Mouse (Mus musculus) ovary, adult 18-20 months (tissue): ENCODE data around the gene Topaz1.

Experiments used
- DNase-seq: peaks from one replicate; pipeline ENCODE4 v3.0.0; 2022; ENCODE audit warnings: low spot score, mixed read lengths

Gene Topaz1

DNA sequence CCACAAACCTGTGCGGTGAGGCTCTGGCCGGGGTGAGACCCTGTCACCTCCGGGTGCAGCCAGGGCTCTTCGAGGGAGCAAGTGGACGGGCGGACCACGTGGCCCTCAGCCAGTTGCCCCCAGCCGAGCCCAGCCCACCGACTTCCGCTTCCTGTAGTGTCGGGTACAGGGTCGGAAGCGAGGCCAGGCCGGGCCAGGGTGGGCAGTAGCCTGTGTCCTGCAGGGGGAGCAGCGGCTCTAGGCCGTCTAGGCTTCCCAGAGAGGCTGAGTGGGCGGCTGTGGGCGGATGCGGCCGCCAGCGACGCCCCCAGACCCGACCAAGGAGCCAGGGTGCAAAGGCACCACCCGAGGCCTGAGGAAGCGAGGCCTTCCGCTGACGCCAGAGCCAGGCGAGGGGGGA lies at the start of gene Topaz1:
TSS of gene Topaz1 (plus strand) at position 287 of the 400 bp plus-strand sequence.
- no peak for DNase-seq

DNA sequence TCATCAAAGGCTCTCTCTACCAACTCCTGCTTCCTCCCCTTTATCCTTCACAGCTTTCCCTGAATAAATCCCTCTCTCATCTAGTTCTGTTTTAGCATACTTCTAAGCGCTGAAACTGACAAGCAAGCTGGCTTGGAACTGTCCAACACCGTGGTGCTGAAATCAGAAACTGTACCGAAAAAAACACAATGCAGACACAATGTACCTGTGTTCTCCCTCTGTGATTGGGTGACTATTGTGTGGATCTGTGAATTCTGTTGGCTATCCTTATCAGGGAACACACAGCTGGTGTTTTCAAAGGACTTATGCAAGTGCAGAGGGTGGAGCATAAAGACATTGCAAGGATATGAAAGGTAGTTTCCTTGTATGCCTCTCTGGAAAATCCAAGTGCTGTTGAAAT lies 45.3 kb upstream of the Topaz1 start:
- no peak for DNase-seq

DNA sequence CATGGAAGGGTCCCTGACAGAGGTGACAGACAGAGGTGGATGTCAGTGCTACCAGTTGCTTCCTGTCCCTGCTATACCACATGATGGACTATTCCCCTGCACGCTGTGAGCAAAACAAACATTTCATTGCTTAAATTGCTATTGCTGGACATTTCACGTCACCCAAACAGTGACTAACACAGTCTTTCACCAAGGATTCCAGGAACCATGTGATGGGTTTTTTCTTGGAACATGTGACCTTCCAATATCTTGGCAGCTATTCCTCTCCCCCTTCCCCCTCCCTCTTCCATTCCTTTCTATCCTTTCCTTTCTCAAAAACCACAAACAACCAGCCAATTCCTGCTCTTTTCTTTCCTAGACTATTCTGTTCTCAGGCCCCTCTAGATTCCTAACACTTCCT lies 33.3 kb upstream of the Topaz1 start:
- no peak for DNase-seq

DNA sequence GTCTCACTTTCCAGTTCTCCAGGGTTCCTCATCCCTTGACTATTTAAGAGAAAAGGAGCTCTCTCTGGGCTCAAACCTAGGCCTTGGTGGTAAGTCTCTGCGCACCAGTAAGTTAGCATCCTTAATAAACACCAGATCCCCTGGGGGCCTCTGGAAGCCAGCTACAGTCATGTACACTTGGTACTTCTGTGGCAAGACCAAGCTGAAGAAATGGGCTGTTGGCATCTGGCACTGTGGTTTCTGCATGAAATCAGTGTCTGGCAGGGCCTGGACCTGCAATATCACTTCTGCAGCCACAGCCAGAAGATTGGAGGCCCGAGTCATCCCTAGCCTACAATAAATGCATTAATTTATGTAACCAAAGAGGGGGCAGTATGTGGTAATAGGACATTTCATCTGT lies 32.1 kb upstream of the Topaz1 start:
- DNase-seq = no peak

DNA sequence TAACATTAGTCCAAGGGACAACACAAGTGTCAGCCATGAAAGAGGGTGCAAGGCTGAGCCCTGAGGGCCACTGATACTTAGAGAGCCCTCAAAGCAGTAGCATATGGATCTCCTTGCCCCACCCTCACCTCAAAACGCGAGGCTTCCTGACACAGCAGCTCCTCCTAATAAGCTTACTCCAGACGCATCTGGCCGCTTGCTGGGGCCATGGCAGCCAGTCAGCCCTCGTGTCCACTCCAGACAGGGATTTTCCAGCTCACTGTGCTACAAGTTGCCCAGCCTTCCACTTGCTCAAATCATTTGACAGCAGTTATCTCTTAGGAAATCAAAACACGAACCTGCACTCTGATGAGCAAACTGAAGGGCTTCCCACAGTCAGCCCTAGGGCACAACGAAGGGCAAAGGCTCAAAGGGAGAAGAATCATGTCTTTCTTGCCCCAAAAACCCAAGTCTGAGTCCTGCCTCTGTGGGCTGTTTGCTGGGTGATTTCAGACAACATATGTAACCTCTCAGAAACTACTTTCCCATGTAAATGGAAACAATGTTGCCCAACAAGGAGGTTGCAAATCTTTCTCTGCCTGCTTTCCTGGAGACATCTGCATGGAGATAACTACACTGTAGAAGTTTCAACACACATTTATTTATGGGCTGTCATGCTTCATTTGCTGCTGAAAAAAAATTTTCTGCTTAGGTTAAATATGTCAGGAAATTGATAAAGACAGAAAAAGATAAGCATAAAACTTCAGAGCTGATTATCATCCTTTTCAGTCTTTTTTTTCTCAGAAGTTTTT lies 30.8 kb upstream of the Topaz1 start:
- no peak for DNase-seq

DNA sequence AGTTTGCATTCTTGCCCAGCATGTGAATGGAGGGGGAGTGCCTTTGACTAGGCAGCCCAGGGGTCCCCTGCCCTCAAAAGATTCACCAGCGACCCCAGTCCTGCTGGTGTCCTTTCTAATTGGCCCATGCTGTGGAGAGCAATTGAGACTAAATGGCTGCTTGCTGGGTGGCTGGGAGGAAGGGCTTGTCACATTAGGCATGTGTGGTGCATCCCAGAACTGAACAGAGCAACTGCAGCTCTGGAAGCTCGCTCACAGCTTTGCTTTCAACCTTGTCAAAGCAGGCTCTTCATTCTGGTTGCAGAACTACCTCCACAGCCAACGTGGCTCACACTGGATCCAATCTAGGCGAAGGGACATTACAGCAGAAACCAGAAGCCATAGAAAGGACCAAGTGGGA lies 24.9 kb upstream of the Topaz1 start:
- DNase-seq = no peak

DNA sequence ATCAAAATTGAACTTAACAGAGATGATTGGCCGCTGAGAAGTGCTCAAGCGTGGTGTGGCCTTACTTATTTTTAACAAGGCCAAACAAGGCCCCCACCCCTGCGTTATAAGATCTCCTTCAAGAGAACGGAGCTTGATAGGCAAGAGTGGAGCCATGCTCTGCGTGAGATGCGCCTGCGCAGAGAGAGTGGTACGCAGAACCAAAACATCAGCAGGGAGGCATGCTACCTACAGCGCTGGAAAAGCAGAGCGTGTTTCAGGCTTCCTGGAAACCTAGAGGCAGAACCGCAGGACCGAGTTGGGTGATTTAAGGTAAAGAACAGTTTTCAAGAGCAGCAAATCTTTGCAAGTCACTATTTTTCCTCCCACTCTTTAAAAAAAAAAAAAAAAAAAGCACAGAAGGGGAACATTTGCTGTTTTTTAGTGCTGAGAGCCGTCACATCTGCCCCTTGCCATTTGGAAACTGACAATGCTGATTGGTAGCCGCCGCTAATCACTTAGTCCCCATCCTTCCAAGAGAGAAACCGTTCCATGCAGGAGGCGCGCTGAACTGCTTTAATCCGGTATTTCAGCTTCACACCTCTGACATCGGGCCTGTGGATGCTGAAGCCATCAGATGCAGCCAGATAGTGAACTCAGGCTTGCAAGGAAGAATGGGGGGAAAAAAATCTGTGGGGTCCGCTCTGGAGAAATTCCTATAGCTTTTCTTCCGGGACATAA lies 21.9 kb upstream of the Topaz1 start:
- DNase-seq = no peak

DNA sequence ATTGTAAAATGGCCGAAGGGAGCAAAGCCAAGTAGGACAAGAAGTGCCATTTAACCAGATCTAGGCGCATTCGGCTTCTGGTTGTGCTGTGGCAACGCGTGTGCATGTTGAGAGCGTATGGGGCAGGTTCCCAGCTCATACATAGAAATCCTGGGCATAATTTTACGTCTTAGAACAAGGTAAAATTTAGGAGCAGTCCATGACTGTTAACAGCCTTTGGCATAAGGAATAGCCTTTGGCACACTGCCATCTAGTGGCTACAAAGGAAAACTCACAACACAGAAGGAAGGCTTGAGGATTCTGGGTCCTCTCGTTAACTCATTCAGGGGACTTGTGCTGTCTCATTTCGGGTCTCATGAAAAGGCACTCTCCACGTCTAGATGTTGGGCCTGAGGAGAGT lies 17.6 kb upstream of the Topaz1 start:
- DNase-seq = no peak

DNA sequence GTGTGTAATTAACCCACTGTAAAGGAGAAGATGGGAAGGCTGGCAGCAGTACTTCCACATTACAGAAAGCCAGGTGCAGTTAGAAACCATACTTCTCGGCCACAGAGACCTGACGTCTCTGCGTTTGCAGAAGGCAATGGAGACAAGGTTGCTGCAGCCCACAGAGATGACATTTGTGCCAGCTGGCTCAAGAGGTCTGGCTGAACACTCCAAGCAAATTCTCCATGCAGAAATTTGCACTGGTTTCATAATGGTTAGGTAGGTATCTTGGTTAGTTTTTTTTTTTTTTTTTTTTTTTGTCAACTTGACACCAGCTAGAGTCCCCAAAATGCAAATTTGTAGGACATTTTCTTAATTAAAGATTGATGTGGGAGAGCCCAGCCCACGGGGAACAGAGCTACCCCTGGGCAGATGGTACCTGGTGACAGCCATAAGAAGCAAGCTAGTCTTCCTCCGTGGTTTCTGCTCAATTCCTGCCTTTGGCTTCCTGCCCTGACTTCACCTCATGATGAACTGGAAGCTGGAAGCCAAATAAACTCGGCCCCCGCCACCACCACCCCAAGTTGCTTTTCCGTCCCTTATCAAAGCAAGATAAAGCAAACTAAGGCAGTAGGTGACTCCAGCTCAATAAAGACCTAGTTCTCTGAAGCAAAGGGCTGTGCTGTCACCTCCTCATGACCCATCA lies 14.9 kb upstream of the Topaz1 start:
- DNase-seq = no peak

DNA sequence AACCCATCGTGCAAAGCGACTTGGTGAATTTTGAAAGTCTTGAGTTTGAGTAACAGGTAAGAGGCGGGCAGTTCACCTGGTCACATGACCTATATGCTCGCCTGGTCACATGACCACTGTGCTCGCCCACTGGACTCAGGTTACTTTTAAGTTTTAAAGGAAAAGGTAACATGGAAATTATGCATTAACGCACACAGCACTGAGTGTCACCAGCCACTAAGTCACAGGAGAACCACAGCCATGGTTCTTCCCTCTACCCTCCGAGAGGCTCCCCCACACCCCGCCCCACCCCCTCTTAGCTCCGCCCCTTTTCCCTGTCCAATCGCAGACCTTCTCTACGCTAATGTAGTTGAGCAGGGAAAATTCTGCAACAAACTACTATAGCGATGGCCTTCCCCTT lies 13.9 kb upstream of the Topaz1 start:
- DNase-seq = no peak

DNA sequence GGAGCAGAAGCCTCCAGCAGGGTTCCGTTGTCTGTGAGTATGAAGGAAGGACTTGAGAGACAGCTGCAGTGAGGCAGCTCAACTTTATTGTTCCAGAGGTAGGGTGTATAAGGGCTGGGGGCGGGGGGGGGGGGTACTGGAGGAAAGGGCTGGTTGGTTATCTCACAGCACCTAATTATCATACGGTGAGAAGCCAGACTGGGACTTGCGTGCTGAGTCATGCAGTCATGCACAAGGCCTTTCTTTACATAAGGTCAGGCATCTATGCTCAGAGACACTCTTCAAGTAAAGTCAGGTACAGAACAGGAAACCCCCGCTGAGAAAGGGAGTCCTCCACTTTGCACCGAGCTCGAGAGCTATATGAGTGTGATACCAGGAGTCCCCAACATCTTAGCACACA lies 12.2 kb upstream of the Topaz1 start:
- no peak for DNase-seq

DNA sequence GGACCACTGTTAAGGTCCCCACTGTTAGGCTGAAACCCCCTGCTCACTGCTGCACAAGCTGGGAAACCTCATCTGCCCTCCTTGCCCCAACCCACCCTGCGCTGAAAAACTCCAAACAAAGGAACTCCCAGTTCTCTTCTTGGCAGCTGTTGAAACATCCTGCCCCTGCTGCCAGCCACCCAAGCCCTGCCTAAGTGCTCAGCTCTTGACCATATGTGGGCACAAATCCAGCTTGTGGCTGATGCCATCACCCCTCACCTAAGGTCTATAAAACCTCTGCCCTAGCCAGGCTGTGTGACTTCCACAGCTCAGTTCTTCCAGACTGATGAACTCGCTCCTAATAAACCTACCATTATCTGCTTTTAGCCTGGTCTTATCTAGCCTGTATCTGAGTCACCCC lies 11.1 kb upstream of the Topaz1 start:
- no peak for DNase-seq

DNA sequence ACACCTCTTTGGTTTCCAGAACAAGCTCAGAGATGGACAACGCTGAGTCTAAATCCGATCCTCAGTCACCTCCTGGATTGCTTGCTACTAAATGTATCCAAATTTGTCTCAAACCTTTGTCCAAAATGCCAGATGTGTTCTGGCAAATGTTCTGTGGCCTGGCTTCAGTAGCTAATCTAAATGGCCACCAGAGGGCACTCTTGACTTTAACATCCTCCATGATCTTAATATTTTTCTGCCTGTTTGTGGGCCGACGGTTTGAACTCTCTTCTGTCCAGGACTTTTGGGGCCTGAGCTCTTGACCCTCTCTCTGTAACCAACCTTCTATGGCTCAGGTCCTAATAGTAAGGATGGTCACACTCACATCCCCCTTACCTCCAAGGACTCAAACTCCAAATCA lies 10.4 kb upstream of the Topaz1 start:
- no peak for DNase-seq

DNA sequence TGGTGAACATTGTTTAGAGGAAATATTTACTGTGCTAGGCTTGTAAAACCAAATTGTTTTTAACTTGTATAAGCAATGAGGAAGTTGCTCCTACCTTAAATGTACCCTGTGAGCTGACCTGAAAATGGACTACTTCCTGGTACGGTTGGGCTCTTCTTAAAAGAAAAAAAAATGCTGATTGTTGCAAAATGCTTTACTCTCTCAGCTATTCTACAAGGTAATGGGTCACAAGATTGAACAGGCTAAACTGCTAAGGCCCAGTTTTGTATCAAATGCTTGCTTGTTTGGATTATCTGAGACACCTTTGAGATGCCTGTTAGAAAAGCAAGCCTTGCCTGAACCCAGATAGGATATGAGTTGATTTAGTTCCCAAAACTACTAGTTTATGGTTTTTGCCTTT lies 1.3 kb upstream of the Topaz1 start:
- no peak for DNase-seq

DNA sequence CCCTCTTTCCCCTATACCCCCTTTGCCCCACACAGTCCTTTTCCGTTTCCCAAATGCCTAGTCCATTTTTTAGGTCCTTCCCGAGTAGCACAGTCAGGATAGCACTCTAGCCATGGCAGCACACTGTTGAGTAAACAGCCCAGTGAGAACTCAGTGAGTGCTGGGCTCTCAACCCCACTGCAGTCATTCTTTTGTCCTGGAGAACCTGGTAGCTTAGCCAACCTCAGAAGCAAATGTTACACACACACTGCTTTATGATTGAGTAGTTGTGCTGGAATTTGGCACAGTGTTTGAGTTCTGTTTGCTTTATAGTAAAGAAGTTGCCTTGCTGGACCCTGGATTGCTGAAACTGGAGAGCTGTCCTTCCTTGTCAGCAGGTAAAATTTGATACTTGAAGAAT lies 10.5 kb downstream of the Topaz1 start:
- no peak for DNase-seq

DNA sequence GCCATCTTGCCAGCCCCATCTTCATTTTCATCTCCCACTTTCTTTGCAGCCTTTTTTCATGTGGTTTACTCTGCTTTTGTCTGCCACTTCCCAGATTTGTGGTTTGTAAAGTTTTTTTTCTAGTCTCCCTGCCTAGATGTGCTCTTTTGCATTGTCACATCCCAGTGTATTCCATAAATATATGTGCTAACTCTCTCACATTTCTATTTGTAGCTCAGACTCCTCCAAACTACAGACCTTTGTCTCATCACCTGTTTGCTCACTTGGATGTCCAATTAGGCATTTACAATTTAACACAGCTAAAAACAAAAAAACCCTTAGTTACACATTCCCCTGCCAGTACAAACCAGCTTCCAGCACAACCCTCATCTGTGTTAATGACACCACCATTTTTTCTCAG lies 13.0 kb downstream of the Topaz1 start:
- no peak for DNase-seq

DNA sequence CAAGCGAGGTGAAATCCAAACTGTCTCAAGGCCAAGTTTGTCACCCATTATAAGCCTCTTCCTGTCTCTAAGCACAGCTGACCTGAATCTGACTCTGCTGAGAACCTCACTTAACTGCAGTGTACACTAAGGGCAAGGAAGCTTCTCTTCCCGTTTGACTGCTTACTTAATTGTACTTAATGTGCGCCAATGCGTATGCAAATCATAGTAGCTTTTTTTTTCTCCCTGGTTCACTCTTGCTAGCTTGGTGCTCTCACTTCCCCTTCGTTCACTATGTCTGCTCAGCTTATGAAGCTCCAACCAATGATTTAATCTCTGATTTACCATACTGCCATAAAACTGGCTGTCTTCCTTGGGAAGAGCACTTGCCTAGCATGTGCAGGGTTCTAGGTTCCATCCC lies 38.1 kb downstream of the Topaz1 start:
- no peak for DNase-seq

DNA sequence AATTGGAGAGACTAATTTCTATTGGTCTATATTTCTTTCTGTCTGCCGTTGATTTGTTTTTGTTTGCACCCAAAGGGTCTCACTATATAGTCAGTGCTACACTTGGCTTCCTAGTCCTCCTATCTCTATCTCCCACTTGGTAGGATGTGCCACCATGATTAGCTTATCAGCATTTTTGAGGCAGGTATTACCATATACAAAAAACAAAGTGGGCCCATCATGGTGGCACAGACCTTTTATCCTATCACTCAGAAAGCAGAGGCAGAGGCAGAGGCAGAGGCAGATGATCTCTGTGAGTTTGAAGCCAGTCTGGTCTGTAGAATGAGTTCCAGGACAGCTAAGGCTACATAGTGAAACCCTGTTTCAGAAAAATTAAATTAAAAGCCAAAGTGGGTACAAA lies 39.4 kb downstream of the Topaz1 start:
- DNase-seq = no peak

DNA sequence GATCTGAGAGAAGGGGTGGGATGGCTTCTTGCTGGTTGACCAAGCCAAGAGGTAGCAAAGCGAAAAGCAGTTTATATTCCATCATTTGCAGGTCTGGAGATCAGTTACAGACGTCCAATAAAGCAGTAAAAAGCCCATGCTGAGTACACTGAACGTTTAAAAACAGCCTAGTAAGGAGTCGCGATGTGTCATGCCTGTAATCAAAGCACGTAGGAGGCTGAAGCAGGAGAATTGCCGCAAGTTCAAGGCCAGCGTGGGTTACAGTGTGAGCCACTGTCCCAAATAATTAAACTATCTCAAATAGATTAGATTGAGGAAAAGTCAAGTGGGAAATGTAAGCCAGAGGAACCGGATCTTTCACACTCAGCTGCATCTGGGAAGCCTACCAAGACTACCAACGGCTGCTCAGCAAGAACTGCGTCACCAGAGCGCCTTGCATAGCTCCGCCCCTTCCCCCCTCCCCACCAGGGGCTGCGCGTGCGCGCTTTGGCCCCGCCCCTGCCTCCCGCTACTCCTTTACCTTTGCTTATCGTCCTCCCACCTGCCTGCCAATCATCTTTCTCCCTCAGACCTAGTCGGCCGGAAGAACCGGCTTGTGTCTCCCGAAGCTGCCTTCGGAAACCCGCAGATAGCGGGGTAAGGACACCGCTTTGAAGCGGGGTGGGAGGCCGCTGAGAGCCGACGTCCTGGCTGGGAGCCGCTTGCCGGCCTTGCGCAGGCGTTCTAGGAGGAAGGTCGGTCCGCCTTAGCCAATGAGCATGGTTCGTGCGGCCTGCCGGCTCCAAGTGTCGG lies 58.1 kb downstream of the Topaz1 start, which contains the start of gene Tcaim:
TSS of gene Tcaim (plus strand) at position 487 of the 792 bp plus-strand sequence.
- peak; percentile 83 for DNase-seq

DNA sequence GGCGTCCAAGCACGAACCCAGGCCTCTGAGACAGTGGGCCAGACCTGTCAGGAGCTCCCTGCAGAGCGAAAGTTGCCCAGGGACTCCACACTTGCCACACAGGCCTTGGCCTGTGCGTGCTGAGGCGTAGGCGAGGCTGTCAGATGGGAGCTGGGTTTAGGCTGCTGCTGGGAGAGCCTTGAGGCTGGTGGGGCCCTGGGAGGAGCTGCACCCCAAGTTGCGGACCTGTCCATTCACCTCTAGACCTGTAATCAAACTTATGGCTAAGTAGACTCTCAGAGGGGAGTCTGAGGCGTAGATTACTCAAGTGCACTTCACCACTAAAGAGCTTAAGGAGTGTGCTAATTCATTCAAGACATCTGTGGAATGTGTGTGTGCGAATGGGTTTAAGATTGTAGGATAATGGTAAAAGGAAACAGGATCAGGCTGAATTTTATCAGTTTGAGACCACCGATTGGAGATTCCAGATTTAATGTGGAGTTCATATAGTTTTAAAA lies 58.7 kb downstream of the Topaz1 start:
- DNase-seq = no peak

DNA sequence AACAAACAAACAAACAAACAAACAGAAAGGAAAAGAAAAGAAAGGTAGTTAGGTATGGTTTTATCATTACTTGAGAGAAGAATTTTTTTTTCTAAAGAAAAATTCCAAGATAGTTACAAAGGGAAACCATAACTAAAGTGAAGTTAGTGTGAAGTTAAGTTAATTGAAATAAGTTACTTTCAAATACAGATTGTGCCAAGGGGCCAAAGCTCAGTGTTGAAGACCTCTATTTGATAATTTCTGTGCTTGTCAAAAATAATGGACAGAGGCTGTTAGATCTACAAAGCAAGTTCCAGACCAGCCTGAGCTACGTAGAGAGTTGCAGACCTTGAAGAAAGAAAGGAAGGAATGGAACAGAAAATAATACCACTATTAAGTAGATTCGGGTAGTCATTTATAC lies 60.0 kb downstream of the Topaz1 start:
- no peak for DNase-seq

DNA sequence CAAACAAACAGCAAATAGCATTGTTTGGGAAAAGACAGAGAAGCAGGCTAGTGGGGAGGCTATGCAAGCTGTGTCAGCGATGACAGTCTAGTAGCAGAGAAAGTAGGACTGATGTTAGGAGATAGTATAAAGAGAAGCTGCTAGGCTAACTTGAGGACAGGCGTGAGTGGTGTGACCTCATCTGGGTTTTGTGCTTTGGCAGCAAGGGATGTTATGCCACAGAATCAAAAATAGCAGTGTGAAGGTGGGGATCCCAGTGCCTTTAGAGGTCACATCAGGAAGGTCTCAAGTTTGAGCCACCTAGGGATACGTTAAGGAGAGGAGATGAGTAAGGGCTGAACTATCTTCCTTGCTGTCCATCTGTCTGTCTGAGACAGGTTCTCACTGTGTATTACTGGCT lies 63.1 kb downstream of the Topaz1 start:
- no peak for DNase-seq
